Mouse (Mus musculus) embryo, embryonic 10.5 days (tissue): ENCODE results near the gene Stx5a.

ENCODE experiments used
- DNase-seq: peaks from one replicate; pipeline ENCODE4 v3.0.0-alpha.2; 2015; ENCODE audit warnings: low spot score

Stx5a gene

DNA sequence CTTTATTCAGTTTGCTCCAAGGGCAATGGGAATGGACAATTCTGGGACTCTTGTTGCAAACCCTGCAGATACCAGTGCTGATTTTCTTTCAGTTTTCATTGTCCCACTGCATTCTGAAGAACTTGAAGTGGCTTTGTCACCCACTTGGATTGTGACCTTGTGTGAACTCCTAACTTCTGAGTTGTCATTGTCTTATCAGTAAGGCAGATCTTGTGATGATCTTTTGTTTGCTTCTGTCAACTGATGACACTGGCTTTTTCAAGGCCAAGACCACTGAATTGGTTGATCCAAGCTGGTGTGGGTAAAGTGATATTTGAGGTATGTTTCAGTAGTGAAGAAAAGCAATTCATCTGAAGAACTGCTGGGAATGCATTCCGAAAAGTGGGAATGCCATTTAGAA is 4.2 kb downstream of the Stx5a start:
- no peak for DNase-seq

DNA sequence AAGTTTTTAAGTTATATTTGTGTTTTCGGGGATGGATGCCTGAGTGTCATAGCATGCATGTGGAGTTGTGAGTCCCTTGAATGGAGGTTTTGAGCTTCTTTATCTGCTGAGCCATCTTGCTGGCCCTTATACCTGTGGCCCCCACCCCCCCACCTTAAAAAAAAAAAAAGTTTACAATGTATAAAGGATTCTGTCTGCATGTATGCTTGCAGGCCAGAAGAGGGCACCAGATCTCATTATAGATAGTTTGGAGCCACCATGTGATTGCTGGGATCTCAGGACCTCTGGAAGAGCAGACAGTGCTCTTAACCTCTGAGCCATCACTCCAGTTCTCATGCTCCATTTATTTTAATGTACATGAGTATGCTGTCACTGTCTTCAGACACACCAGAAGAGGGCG is 6.2 kb downstream of the Stx5a start:
- DNase-seq: no peak

DNA sequence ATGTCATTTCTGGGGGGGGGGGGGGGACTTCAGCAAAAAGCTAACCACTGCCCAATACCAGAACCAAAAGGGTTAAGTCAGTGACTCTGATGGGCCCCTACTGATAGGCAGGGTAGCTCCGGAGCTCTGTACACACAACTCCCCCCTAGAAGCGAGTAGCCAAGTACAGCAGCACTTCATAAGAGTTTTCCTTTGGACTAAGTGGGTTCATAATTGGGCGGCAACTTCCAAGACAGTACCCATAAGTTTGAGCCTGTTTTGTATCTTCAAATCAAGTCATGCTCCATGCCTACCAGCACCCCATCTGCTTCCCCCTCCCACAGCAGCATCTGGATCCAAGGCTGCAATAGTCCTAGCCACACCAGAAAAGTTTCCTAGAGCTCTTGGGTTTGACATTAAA is 14.4 kb downstream of the Stx5a start:
- no peak for DNase-seq

DNA sequence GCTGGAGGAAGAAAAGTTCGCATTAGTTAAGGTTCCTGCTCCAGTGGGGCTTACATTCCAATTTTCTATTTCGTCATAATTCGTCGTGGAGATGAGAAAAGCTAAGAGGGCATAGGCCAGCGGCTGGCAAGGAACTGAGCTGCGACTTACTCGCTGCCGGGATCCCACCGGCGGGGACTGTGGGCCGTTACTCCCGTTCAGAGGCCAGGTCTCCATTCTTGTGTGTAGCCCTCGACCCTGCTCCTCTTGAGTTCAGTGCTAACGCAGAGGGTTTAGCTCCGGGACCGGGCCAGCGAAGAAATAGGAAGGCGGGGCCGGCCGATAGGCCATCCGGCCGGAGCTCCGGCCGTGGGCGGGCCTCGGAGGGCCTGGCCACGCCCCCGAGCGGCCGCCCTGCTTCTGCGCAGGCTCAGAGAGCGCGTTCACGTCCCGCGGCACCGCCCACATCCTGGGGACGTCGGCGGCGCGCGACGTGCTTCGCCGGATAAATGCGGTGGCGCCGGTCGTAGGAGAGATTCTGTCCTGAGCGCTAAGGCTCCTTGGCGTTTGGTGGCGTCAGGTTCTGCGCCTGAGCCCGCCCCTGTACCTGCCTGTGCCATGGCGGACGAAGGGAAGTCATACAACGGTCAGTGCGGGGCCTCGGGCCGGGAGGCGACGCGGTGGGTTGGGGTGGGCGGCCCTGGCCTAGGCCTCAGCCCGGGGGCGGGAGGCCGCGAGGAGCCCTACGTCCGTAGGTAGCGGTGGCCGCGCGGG is 15.6 kb downstream of the Stx5a start, which contains the start of gene Nxf1:
Gene Nxf1 (plus strand): TSS at position 439 of the 753 bp plus-strand sequence.
- DNase-seq: peak; percentile 97

DNA sequence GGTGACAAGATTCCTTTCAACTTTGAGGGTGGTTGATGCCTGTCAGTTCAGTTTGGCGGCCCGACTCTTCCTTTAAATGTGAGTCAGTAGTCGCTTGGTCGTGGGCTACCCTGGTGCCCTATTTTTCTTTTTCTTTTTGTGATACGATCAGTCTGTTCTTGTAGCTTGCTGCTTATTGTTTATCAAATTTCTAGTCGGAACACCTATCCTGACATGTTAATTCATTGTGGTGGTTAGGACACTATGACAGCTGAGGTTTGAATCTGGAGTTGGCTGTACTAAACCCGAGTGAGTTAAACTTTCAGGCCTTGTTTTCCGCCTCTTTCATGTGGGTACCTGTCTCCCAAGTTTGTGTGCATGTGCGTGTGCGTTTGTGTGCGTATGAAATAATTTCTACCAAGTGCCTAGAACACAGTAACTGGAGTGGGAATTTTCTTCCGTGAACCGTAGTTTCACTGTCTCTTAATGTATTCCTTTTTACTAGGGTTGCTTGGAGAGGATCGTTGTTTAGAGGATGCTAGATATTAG is 16.3 kb downstream of the Stx5a start:
- no peak for DNase-seq

DNA sequence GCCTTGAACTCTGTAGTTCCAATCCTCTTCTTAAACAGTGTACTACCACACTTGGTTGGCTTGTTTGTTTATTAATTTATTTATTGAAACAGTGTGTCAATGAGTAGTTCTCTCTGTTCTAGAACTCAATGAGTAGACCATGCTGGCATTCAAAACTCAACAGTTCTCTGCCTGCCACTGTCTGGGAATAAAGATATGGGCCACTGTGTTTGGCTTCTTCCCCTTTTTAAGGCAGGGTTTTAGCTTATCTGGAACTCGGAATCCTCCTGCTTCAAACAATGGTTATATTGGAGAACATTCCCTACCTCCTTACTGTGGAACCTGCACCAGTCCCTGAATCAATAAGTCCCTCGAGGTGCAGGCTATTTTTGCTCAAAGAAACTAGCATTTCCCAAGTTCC is 17.7 kb downstream of the Stx5a start:
- DNase-seq: no peak

DNA sequence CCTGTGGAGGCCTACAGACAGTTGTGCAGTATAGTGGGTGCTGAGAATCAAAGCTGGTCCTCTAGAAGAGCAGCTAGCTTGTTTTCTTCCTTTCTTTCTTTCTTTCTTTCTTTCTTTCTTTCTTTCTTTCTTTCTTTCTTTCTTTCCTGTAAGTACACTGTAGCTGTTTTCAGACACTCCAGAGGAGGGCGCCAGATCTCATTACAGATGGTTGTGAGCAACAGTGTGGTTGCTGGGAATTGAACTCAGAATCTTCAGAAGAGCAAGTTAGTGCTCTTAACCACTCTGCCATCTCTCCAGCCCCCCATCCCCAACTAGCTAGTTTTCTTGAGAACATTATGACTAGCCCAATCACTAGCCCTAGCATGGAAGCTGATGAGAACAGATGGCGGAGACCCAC is 19.5 kb downstream of the Stx5a start:
- no peak for DNase-seq

DNA sequence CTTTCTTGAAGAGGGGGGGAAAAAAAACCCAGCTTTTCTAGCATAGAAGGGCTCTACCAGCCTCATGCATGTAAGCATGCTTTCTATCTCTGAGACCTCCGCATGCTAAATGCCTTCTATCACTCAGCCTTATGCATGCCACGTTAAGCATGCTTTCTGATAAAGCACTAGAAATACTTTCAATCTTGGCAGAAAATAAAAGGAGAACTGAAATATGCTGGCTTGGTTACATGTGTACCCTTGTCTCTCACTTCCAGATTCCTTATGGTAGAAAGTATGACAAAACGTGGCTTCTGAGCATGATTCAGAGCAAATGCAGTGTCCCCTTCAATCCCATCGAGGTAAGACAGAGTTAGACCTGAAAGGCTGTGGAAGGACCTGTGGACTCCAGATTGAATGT is 22.1 kb downstream of the Stx5a start:
- no peak for DNase-seq

DNA sequence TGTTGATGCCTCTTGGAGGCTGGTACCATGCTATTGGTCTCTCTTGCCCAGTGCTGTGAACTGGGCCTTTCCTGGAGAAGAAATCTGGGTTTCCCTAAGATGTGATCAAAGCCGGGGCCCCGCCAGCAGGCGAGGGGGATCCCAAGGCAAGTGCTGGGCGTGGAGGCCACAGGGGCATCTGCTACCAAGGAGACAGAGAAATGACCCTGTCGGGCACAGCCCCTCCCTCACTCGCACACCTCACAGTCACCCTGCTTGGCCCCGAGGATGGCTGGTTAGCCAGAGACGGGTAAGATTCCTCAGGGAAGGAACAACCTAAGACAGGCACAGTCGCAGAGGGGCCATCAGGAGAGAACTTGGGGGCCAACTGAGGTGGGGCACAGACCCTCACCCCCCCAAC is 24.3 kb downstream of the Stx5a start:
- no peak for DNase-seq

DNA sequence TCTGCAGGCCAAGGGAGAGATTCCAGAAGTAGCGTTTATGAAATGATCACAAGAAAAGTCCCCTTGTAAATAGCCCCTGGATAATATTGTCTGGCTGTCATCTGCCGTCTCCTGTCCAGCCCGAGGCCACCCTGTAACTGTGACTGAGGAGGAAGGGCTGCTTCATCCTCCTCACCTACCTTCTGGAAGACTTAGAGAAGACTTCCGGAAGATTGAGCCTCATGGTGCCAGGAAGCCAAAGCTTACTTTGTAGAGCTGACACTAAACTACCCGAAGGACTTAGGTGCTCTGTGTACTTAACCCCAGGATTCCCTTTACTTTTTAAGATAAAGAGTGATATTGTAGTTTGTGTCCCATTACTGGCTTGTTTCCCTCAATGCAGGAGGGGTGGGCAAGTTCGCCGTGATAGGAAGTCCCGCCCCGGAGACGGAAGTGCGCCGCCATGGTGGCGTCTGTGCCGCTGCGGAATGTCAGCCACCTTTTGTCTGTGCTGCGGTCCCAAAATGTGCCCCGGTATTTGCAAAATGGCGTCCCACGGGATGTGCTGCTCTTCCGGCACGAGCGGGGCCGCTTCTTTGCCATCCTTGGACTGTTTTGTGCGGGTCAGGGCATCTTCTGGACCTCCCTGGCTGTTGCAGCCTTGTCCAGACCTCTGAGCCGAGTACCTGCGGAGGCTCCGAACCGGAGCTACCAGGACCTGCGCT is 29.5 kb downstream of the Stx5a start, which contains the start of gene Tmem223:
Gene Tmem223 (plus strand): TSS at position 430 of the 704 bp plus-strand sequence.
- peak; percentile 84 for DNase-seq

DNA sequence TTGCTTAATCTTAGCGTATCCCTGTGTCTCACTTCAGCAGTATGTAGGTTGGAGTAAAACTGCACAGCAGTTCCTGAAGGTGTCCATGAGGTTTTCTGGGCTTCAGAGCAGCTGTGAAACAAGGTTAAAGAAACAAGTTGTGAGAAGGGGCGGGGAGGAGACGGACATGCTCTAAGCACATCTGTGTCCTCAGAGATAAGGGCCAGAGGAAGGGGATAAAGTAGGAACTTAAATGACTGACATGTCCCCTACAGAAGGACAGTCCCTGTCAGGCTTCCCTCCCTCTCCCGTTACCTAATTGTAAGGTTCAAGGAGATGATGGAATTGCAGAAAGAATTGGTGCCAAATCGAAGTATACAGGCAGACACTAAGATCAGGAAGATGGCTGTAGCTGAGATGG is 31.8 kb downstream of the Stx5a start:
- no peak for DNase-seq

DNA sequence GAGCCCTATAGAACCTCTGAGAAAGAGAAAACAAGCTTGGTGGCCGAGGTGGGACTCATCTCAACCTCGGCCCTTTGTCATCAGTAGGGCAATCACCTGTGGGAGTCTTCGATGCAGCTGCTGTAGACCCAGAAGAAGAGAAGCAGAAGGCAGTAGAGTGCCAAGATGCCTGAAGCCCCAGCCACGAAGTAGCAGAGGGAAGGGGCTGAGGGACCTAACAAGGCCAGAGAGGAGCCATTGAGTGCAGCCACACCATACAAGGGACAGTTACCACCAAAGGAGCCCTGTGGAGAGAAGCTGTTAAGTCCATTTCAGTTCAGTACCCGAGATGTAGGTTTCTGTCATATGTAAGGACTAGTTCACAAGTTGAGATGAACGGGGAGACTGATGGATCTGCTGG is 32.2 kb downstream of the Stx5a start:
- DNase-seq: no peak

DNA sequence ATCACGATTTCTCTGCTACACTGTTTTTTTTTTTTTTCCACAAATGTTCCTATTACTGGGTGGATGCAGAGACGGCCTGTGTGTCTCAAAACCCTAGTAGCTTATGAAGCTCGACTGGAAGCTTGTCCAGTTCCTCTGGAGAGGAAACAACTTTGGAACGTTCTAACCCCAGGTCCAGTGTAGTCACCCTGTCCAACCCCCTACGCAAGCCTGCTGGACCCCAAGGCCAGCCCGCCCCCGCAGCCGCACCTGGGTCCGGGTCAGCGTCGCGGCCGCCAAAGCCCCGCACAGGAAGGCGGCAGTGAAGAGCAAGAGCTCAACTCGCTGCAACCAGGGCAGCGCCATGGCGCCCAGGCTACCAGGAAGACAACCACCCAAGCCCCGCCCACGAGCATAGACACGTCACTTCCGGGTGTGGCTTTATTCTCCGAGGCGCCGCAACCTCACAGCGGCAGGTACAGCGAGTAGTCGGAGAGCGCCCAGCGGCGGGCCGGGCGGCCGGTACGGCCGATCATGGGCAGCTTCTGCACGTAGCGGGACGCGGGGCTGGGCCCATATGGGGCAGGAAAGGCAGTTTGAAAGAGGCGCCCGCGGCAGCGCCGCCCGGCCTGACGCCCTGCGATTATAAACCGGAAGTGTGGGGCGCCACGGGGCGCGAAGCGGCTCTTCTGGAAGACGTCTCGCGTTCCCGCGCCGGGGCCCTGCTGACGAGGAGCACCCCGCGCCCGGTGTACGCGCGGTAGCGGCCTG is 33.0 kb downstream of the Stx5a start, which contains the start of gene Tmem179b:
Gene Tmem179b (minus strand): TSS at position 382 of the 750 bp plus-strand sequence.
- peak; percentile 98 for DNase-seq

DNA sequence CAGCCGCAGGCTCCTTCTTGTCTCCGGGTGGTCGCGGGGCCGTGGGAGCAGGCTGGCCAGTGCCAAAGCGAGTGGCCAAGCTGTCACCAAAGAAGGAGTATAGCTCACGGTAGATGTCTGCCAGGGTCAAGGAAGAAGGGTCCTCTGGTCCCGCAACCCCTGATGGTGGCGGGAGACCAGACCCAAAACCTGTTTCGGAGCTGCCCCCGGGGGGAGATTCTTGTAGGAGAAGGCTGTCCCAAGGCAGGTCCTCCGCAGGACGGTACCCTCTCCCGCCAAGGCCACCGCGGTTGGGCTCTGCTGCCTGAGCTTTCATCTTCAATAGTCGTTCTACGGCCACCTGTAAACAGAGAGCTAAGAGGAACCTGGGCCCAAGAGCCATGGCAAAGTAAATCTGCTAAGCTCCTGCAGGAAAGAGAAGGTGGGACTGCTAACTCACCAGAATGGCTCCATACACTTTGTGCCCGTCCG is 33.8 kb downstream of the Stx5a start:
- DNase-seq: peak; percentile 30

DNA sequence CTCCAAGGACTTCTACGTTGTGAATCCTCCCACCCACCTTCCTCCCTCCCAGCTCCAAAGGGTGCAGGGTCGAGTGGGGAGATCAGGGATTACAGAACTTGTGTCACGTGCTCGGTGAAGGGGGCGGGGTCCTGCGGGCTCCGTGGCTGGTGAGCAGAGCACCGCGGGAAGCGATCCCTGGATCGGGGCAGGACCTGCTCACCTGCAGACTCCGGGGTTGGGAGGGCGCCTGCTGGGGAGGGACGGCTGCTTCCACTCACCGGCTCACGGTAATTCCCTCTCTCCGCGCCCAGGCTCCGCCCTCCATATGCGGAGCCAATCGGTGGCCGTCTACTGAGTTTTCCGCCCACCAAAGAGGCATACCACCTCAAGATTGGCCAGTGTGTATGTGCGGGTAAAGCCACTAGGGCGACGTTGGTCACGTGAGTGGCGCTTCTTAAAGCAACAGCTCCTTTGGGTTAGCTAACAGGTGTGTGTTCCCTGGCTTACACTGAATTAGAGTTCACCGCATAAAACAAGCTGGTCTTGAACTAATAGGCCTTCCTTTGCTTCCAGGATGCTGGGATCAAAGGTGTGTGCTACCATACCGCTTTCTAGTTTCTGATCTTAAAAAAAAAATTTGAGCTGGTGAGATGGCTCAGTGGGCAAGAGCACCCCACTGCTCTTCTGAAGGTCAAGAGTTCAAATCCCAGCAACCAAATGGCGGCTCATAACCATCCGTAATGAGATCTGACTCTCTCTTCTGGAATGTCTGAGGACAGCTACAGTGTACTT is 45.0 kb downstream of the Stx5a start, which contains the start of gene Taf6l:
Gene Taf6l (minus strand): TSS at position 410 of the 774 bp plus-strand sequence.
- peak; percentile 96 for DNase-seq

DNA sequence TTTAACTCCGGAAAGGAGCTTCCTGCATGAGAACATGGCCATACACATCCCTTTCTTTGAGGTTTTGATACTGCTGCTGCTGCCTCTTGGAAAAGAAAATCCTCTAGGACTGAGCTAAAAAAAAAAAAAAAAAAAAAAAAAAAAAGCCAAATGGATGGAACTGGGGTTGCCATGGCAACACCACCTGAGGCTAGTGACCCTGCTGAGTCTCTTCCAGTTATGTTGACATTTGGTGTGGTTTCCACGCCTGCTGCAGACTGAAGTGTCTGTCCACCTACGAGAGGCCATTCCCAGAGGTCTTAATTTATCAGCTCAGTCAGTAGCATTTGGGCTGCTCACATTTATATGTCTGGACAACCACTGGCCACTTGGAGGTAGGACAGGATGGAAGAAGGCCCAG is 47.3 kb downstream of the Stx5a start:
- peak; percentile 57 for DNase-seq

DNA sequence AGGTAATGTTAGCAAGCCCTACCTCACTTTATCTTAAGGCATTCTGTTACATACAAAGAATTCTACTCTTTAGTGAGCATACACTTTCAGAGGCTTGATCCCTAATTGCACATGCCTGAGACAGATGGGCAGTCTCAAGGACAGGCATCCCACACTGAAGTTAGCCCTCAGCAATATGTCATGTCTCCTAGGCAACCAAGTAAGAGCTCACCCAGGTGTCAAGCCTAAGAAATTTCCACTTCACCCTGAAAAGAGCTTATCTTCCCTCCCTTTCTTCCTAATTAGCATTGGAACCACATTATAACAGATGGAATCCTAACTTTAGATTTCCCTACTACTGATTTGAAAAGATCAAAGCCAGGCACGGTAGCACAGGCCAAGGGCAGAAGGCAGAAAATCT is 48.0 kb downstream of the Stx5a start:
- no peak for DNase-seq

DNA sequence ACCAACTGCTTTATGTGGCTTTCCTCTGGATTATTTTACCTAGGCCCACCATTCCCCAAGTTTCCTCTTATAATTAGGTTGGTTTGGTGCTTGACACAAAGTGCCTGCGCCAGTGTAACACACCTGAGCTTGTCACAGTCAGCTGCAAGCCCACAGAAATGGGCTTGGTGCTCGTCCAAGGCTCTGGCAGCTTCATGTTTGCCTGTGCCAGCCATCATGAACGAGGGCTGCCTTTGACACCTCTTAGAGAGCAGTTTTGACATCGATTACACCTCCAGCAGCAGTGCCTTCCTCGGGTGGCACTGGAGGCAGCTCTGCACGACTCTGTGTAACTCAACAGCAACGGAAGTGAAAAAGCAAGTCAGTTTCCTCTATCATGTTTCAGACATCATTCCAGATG is 49.0 kb downstream of the Stx5a start:
- no peak for DNase-seq

DNA sequence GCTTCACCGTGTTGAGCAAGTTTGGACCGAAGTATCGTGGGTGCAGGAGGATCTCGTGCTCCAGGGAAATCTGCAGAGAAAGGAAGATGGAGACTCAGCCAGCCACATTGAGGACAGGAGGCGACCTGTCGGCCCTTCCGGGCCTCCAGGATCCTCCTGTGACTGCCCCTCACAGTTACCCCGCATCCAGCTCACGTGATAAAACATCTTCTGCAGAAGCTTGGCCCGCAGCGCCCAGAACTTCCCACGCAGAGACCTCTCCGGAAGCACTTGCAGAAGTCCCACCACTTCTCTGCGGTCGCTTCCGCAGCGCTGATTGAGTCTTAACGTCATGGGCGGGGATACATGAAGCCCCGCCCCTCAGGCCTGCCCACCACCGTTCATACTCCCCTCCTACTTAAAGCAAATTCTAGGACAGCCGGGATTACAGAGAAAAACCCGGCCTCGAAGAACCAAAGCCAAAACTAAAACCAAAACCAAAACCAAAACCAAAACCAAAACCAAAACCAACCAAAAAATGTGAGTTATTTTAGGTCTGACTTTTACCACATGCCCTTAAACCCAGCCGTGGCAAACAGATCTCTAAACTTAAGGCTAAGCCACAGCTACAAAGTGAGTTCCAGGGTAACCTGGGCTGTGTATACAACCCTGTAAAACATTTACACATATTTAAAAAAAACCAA is 57.2 kb downstream of the Stx5a start, which contains the start of gene Polr2g:
Gene Polr2g (minus strand): TSS at position 314 of the 683 bp plus-strand sequence.
- peak; percentile 96 for DNase-seq

DNA sequence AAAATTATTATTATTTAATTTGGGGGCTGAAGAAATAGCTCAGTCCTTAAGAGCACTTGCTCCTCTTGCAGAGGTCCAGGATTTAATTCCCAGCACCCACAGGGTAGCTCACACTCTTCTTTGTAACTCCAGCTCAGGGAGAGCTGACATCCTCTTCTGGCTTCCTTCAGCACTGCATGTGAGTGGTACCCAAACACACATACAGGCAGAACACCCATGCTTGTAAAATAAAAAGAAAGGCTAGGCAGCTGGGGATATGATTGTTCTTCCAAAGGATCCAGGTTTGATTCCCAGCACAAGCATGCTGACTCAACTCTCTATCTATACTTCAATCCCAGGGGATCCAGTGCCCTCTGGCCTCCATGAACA is 57.7 kb downstream of the Stx5a start:
- no peak for DNase-seq
